Mouse (Mus musculus) cortical plate, adult 2 months (tissue): ENCODE results near the gene Tyms.

Experiments used
- CTCF ChIP-seq: fragments of 200-500 bp; IDR thresholded peaks from 2 replicates; pipeline ENCODE4 v1.5.1; 2011; ENCODE audit warnings: mild to moderate bottlenecking, control low read depth, low read length; ENCODE audit not compliant: insufficient read depth; ENCODE audit errors: extremely low read depth
- POLR2A ChIP-seq: fragments of 200-500 bp; IDR thresholded peaks from 2 replicates; pipeline ENCODE4 v1.6.1; 2011; ENCODE audit warnings: mild to moderate bottlenecking, low read length, control low read depth; ENCODE audit not compliant: insufficient read depth; ENCODE audit errors: extremely low read depth

DNA sequence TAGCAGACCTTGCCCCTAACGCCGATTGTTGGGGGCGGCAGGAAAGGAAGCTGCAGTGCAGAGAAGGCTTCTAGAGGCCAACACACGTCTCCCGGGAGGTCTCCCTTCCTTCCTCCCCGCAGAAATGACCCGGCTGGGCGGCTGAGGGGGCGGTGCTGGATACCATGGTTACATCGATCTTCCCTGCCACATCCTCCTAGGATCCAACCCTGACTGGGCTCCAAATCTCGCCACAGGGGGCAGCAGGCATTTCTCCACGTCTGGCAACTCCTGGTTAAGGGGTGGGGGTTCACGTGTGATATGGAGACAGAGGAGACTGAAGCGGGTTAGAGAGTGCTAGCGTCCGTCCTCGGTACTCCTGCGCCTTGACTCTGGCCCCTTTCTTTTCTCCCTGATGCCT lies 37.7 kb upstream of the Tyms start:
- TF ChIP-seq CTCF (no peak), POLR2A (no peak)
